ENCODE assay signal across 9 mouse cellular contexts in genomic region chr11:48806856-48807562, GRCm38 (mm10). TPM values are rescaled to one million over a fixed set of nuclear protein-coding genes. Genes with fewer than 3 reads are reported as not detected.
DNase-seq lines count a peak whose midpoint lies in the region; ATAC-seq lines count a peak whose summit lies in the region.
"Had no signal": no experiment of that assay in that cellular context is flagged by ENCODE, and none has a peak within 500 bp of the region (broad histone marks: within the 10 kb centered on the region; RNA-seq: fewer than 3 reads in every experiment).

No protein-coding gene starts in this region.

- ATAC-seq in hindbrain, embryonic 16.5 days, result 0 out of 2 replicates have a peak, but pooled peaks have one; percentile 21
- peak; percentile 18; the same call in 1 of the 2 replicates for ATAC-seq in liver, embryonic 16.5 days (ENCODE audit: low read depth)
- ATAC-seq in CD4-positive, CD25-positive, alpha-beta regulatory T cell, adult 4 months, result no peak

- DNase-seq in adrenal gland, postnatal 25 days, result peak; percentile 7
- no peak for DNase-seq in adrenal gland, postnatal 14 days
- DNase-seq in R1 (ENCODE audit: low read depth, low spot score), result peak; percentile 70
- no peak for DNase-seq in retina, embryonic 14.5 days (ENCODE audit: low spot score)
- DNase-seq in thymus, postnatal 25 days, result no peak

- peaks cover 71% of the 10 kb centered on the region for H3K36me3 ChIP-seq in hindbrain, embryonic 16.5 days (ENCODE audit: control insufficient read depth, insufficient read depth, low read length)
- peaks cover 74% of the 10 kb centered on the region for H3K36me3 ChIP-seq in liver, embryonic 16.5 days (ENCODE audit: control insufficient read depth, insufficient read depth)

- no peak overlapping the region for H3K27ac ChIP-seq in hindbrain, embryonic 16.5 days (ENCODE audit: low read depth, low read length)
- H3K27ac ChIP-seq in liver, embryonic 16.5 days (ENCODE audit: low read length), result no peak overlapping the region
- H3K27ac ChIP-seq: embryonic facial prominence, embryonic 13.5 days had no signal

- H3K9ac ChIP-seq in hindbrain, embryonic 16.5 days (ENCODE audit: low read depth, low read length), result no peak overlapping the region
- no peak overlapping the region for H3K9ac ChIP-seq in liver, embryonic 16.5 days (ENCODE audit: low read depth, low read length)
- H3K9ac ChIP-seq: embryonic facial prominence, embryonic 13.5 days had no signal

- H3K4me1 ChIP-seq in hindbrain, embryonic 16.5 days (ENCODE audit: control insufficient read depth, insufficient read depth, low read depth, low read length), result peaks cover 5% of the 10 kb centered on the region
- peaks cover 11% of the 10 kb centered on the region for H3K4me1 ChIP-seq in liver, embryonic 16.5 days (ENCODE audit: control insufficient read depth, low read depth, low read length)

- no peak overlapping the region for H3K4me3 ChIP-seq in hindbrain, embryonic 16.5 days (ENCODE audit: low read length)
- H3K4me3 ChIP-seq in liver, embryonic 16.5 days (ENCODE audit: low read depth, low read length), result no peak overlapping the region
- H3K4me3 ChIP-seq: embryonic facial prominence, embryonic 13.5 days had no signal

- H3K9me3 ChIP-seq in hindbrain, embryonic 16.5 days (ENCODE audit: control insufficient read depth, low read length), result no peaks in the 10 kb centered on the region
- no peaks in the 10 kb centered on the region for H3K9me3 ChIP-seq in liver, embryonic 16.5 days (replicated peaks; ENCODE audit: control insufficient read depth, low read length)
- H3K9me3 ChIP-seq: embryonic facial prominence, embryonic 13.5 days had no signal

- no peaks in the 10 kb centered on the region for H3K27me3 ChIP-seq in hindbrain, embryonic 16.5 days (replicated peaks; ENCODE audit: control insufficient read depth, insufficient read depth, low read length)
- no peaks in the 10 kb centered on the region for H3K27me3 ChIP-seq in liver, embryonic 16.5 days (ENCODE audit: control insufficient read depth, insufficient read depth, low read depth, low read length)
- H3K27me3 ChIP-seq: embryonic facial prominence, embryonic 13.5 days had no signal

- no peak overlapping the region for H3K4me2 ChIP-seq in hindbrain, embryonic 16.5 days (ENCODE audit: low read length)
- no peak overlapping the region for H3K4me2 ChIP-seq in liver, embryonic 16.5 days (ENCODE audit: low read depth, low read length)
- H3K4me2 ChIP-seq: embryonic facial prominence, embryonic 13.5 days had no signal

- 64% methylated on average over 21 of the region's 21 CpGs for WGBS in hindbrain, embryonic 16.5 days
- 55% methylated on average over 21 of the region's 21 CpGs for WGBS in liver, embryonic 16.5 days (ENCODE audit: insufficient replicate concordance)

RNA-seq across cellular contexts. Expression of gene Rack1, which starts 6.9 kb away (rescaled TPM):
- 598 and 671 TPM in 2 replicates for total RNA-seq in adrenal gland, postnatal 25 days (2021)
- 735 and 919 TPM in 2 replicates for total RNA-seq in adrenal gland, postnatal 14 days (2021)
- polyA plus RNA-seq in hindbrain, embryonic 16.5 days (2015; fragmentation: Nextera tagmentation; extraction: Ambion mirVana), result 343 and 349 TPM in 2 replicates
- polyA plus RNA-seq in liver, embryonic 16.5 days (2015; fragmentation: Nextera tagmentation; extraction: Ambion mirVana), result 395 and 402 TPM in 2 replicates
- polyA plus RNA-seq in CD4-positive, CD25-positive, alpha-beta regulatory T cell, adult 4 months (2017; shearing (Covaris generic)), result 1,000 to 10,000 TPM; 1,099 to 1,661 TPM

RNA-seq across cellular contexts. Expression of gene Trim41, which starts 10.1 kb away (rescaled TPM):
- total RNA-seq in adrenal gland, postnatal 25 days (2021), result 48.6 and 53.0 TPM in 2 replicates
- total RNA-seq in adrenal gland, postnatal 14 days (2021), result 34.6 and 40.5 TPM in 2 replicates
- 6.5 and 7.1 TPM in 2 replicates for polyA plus RNA-seq in hindbrain, embryonic 16.5 days (2015; fragmentation: Nextera tagmentation; extraction: Ambion mirVana)
- 1.6 and 1.8 TPM in 2 replicates for polyA plus RNA-seq in liver, embryonic 16.5 days (2015; fragmentation: Nextera tagmentation; extraction: Ambion mirVana)
- 1 to 10 TPM; 2.0 to 3.7 TPM for polyA plus RNA-seq in CD4-positive, CD25-positive, alpha-beta regulatory T cell, adult 4 months (2017; shearing (Covaris generic))

RNA-seq across cellular contexts. Expression of gene Trim7, which starts 18.9 kb away (rescaled TPM):
- total RNA-seq in adrenal gland, postnatal 25 days (2021), result 16.9 and 17.6 TPM in 2 replicates
- 6.1 and 8.5 TPM in 2 replicates for total RNA-seq in adrenal gland, postnatal 14 days (2021)
- 1.7 and 2.7 TPM in 2 replicates for polyA plus RNA-seq in hindbrain, embryonic 16.5 days (2015; fragmentation: Nextera tagmentation; extraction: Ambion mirVana)
- 0.11 and 0.14 TPM in 2 replicates for polyA plus RNA-seq in liver, embryonic 16.5 days (2015; fragmentation: Nextera tagmentation; extraction: Ambion mirVana)
- 1 to 10 TPM in 1 of 2 experiments, under 1 TPM in 1; 0.77 to 2.1 TPM for polyA plus RNA-seq in CD4-positive, CD25-positive, alpha-beta regulatory T cell, adult 4 months (2017; shearing (Covaris generic))

RNA-seq across cellular contexts. Expression of gene Gm12184, which starts 19.4 kb away (rescaled TPM):
- 2.3 and 3.6 TPM in 2 replicates for total RNA-seq in adrenal gland, postnatal 25 days (2021)
- total RNA-seq in adrenal gland, postnatal 14 days (2021), result 2.3 and 3.5 TPM in 2 replicates
- 1.1 and 2.3 TPM in 2 replicates for polyA plus RNA-seq in hindbrain, embryonic 16.5 days (2015; fragmentation: Nextera tagmentation; extraction: Ambion mirVana)
- 0.22 and 0.40 TPM in 2 replicates for polyA plus RNA-seq in liver, embryonic 16.5 days (2015; fragmentation: Nextera tagmentation; extraction: Ambion mirVana)
- 1 to 10 TPM in 1 of 2 experiments, under 1 TPM in 1; 0.92 to 4.1 TPM for polyA plus RNA-seq in CD4-positive, CD25-positive, alpha-beta regulatory T cell, adult 4 months (2017; shearing (Covaris generic))

Comparison
In these comparisons a context has a peak if more than half of its experiments do, and no peak if none do; other contexts are left out.
1. DNase-seq: peak in adrenal gland, postnatal 25 days (single experiment) and R1 (single experiment); none in adrenal gland, postnatal 14 days (single experiment), retina, embryonic 14.5 days (single experiment) and thymus, postnatal 25 days (single experiment).